In genomic region chr11:93997141-93997775, GRCm38 (mm10) we compare ENCODE assay signal across 8 mouse cellular contexts. TPM values are rescaled to one million over a fixed set of nuclear protein-coding genes. Genes with fewer than 3 reads are reported as not detected.
DNase-seq lines count a peak whose midpoint lies in the region; ATAC-seq lines count a peak whose summit lies in the region.

No protein-coding gene starts in this region.

- peaks cover 46% of the 10 kb centered on the region for H3K4me1 ChIP-seq in erythroblast, embryonic 14.5 days (ENCODE audit: control insufficient read depth)
- H3K4me1 ChIP-seq in limb, embryonic 12.5 days (replicated peaks): peaks cover 14% of the 10 kb centered on the region
- H3K4me1 ChIP-seq in midbrain, embryonic 11.5 days (ENCODE audit: control insufficient read depth, insufficient read depth, low read length): peaks cover 15% of the 10 kb centered on the region

- H3K9ac ChIP-seq in limb, embryonic 12.5 days (replicated peaks): peak overlapping the region; percentile 89
- H3K9ac ChIP-seq in midbrain, embryonic 11.5 days (ENCODE audit: low read length): peak overlapping the region; percentile 21; the same call in 1 of the 2 replicates

- no peak overlapping the region for H3K27ac ChIP-seq in limb, embryonic 12.5 days
- H3K27ac ChIP-seq in midbrain, embryonic 11.5 days (ENCODE audit: low read depth, low read length): no peak overlapping the region

- no peaks in the 10 kb centered on the region for H3K27me3 ChIP-seq in erythroblast, embryonic 14.5 days (ENCODE audit: control insufficient read depth)
- H3K27me3 ChIP-seq in limb, embryonic 12.5 days: no peaks in the 10 kb centered on the region
- H3K27me3 ChIP-seq in midbrain, embryonic 11.5 days (ENCODE audit: control insufficient read depth, insufficient read depth, low read length): no peaks in the 10 kb centered on the region

- H3K36me3 ChIP-seq in erythroblast, embryonic 14.5 days (ENCODE audit: control insufficient read depth): peaks cover 7% of the 10 kb centered on the region
- no peaks in the 10 kb centered on the region for H3K36me3 ChIP-seq in limb, embryonic 12.5 days
- H3K36me3 ChIP-seq in midbrain, embryonic 11.5 days (ENCODE audit: control insufficient read depth, insufficient read depth, low read length): no peaks in the 10 kb centered on the region

- H3K4me2 ChIP-seq in limb, embryonic 12.5 days: peak overlapping the region; percentile 87
- H3K4me2 ChIP-seq in midbrain, embryonic 11.5 days: peak overlapping the region; percentile 92

- H3K4me3 ChIP-seq in erythroblast, embryonic 14.5 days (replicated peaks): peak overlapping the region; percentile 90
- H3K4me3 ChIP-seq in limb, embryonic 12.5 days (replicated peaks): peak overlapping the region; percentile 88
- H3K4me3 ChIP-seq in midbrain, embryonic 11.5 days (ENCODE audit: low read depth, low read length): peak overlapping the region; percentile 91

- 35% methylated on average over 13 of the region's 13 CpGs for WGBS in limb, embryonic 12.5 days
- WGBS in midbrain, embryonic 11.5 days: 41% methylated on average over 13 of the region's 13 CpGs

- H3K9me3 ChIP-seq in erythroblast, embryonic 14.5 days (ENCODE audit: control insufficient read depth, low read length): no peaks in the 10 kb centered on the region
- H3K9me3 ChIP-seq in limb, embryonic 12.5 days: no peaks in the 10 kb centered on the region
- no peaks in the 10 kb centered on the region for H3K9me3 ChIP-seq in midbrain, embryonic 11.5 days (ENCODE audit: control insufficient read depth, low read length)

- ATAC-seq in erythroblast, adult 5-6 weeks (replicated peaks; ENCODE audit: low FRiP score, poor library complexity, severe bottlenecking): no peak
- peak; percentile 0 to 1; a peak in 1 of 4 replicates for ATAC-seq in hematopoietic stem cell, adult 5-6 weeks (replicated peaks in 1 of 2; ENCODE audit: insufficient read depth in 1 of 2, low FRiP score in 2 of 2, low TSS enrichment in 1 of 2, low read depth in 1 of 2, poor library complexity in 2 of 2, severe bottlenecking in 2 of 2)
- ATAC-seq in limb, embryonic 12.5 days (ENCODE audit: insufficient number of reproducible peaks, insufficient read depth, low FRiP score, low TSS enrichment, low read depth): no peak
- ATAC-seq in midbrain, embryonic 11.5 days (ENCODE audit: low FRiP score): no peak

- peak; percentile 77 for DNase-seq in R1 (ENCODE audit: low read depth, low spot score)
- peak; percentile 70 for DNase-seq in fat pad, adult 2 months (ENCODE audit: extremely low read depth, low read depth, low spot score)
- DNase-seq in midbrain, embryonic 11.5 days (ENCODE audit: low spot score, missing footprints): no peak
- peak; percentile 54 for DNase-seq in thymus, postnatal 14 days

RNA-seq across cellular contexts. Expression of gene Spag9, which starts 1.4 kb away (rescaled TPM):
- 0.17 and 0.21 TPM in 2 replicates for polyA plus RNA-seq in erythroblast, embryonic 14.5 days (2012)
- 9.2 and 18.3 TPM in 2 replicates for total RNA-seq in erythroblast, adult 5-6 weeks (2015; ENCODE audit: low replicate concordance)
- 24.3 and 25.9 TPM in 2 replicates for total RNA-seq in erythroblast, adult 5-6 weeks (2017; ENCODE audit: low replicate concordance)
- total RNA-seq in hematopoietic stem cell, adult 5-6 weeks (2017): 106 and 115 TPM in 2 replicates
- 45.2 and 53.8 TPM in 2 replicates for polyA plus RNA-seq in limb, embryonic 12.5 days (2016; fragmentation: Nextera tagmentation; extraction: Ambion mirVana)
- polyA plus RNA-seq in midbrain, embryonic 11.5 days (2014; fragmentation: Nextera tagmentation; extraction: Ambion mirVana): 107 and 118 TPM in 2 replicates

RNA-seq across cellular contexts. Expression of gene Nme1, which starts 28.9 kb away (rescaled TPM):
- 11.0 and 13.0 TPM in 2 replicates for polyA plus RNA-seq in erythroblast, embryonic 14.5 days (2012)
- total RNA-seq in erythroblast, adult 5-6 weeks (2015; ENCODE audit: low replicate concordance): 11.9 and 60.4 TPM in 2 replicates
- 16.6 and 19.9 TPM in 2 replicates for total RNA-seq in erythroblast, adult 5-6 weeks (2017; ENCODE audit: low replicate concordance)
- total RNA-seq in hematopoietic stem cell, adult 5-6 weeks (2017): 101 and 180 TPM in 2 replicates
- 180 and 182 TPM in 2 replicates for polyA plus RNA-seq in limb, embryonic 12.5 days (2016; fragmentation: Nextera tagmentation; extraction: Ambion mirVana)
- polyA plus RNA-seq in midbrain, embryonic 11.5 days (2014; fragmentation: Nextera tagmentation; extraction: Ambion mirVana): 200 and 215 TPM in 2 replicates

RNA-seq across cellular contexts. Expression of gene Gm20390, which starts 29.2 kb away (rescaled TPM):
- polyA plus RNA-seq in erythroblast, embryonic 14.5 days (2012): 9.9 and 13.0 TPM in 2 replicates
- 22.7 TPM in 1 of 2 replicates, not detected in the other for total RNA-seq in erythroblast, adult 5-6 weeks (2015; ENCODE audit: low replicate concordance)
- 0.68 and 3.9 TPM in 2 replicates for total RNA-seq in erythroblast, adult 5-6 weeks (2017; ENCODE audit: low replicate concordance)
- not detected in 2 replicates for total RNA-seq in hematopoietic stem cell, adult 5-6 weeks (2017)
- polyA plus RNA-seq in limb, embryonic 12.5 days (2016; fragmentation: Nextera tagmentation; extraction: Ambion mirVana): 446 and 466 TPM in 2 replicates
- 345 and 375 TPM in 2 replicates for polyA plus RNA-seq in midbrain, embryonic 11.5 days (2014; fragmentation: Nextera tagmentation; extraction: Ambion mirVana)

RNA-seq across cellular contexts. Expression of gene Nme2, which starts 41.2 kb away (rescaled TPM):
- polyA plus RNA-seq in erythroblast, embryonic 14.5 days (2012): 1.4 and 1.7 TPM in 2 replicates
- 53.4 and 89.2 TPM in 2 replicates for total RNA-seq in erythroblast, adult 5-6 weeks (2015; ENCODE audit: low replicate concordance)
- total RNA-seq in erythroblast, adult 5-6 weeks (2017; ENCODE audit: low replicate concordance): 11.8 and 32.5 TPM in 2 replicates
- 148 and 155 TPM in 2 replicates for total RNA-seq in hematopoietic stem cell, adult 5-6 weeks (2017)
- 197 and 217 TPM in 2 replicates for polyA plus RNA-seq in limb, embryonic 12.5 days (2016; fragmentation: Nextera tagmentation; extraction: Ambion mirVana)
- polyA plus RNA-seq in midbrain, embryonic 11.5 days (2014; fragmentation: Nextera tagmentation; extraction: Ambion mirVana): 142 and 144 TPM in 2 replicates

Comparison
In these comparisons a context has a peak if more than half of its experiments do, and no peak if none do; other contexts are left out.
1. ATAC-seq: peak in hematopoietic stem cell, adult 5-6 weeks (2 of 2); none in erythroblast, adult 5-6 weeks (single experiment), limb, embryonic 12.5 days (single experiment) and midbrain, embryonic 11.5 days (single experiment).
2. RNA of gene Spag9, which starts 1.4 kb away (polyA plus RNA-seq): 107 to 118 TPM in midbrain, embryonic 11.5 days and 45.2 to 53.8 TPM in limb, embryonic 12.5 days; 0.17 to 0.21 TPM in erythroblast, embryonic 14.5 days; every median in the first group is over 10 times any median in the second.
3. RNA of gene Nme1, which starts 28.9 kb away (polyA plus RNA-seq): 200 to 215 TPM in midbrain, embryonic 11.5 days and 180 to 182 TPM in limb, embryonic 12.5 days; 11.0 to 13.0 TPM in erythroblast, embryonic 14.5 days; every median in the first group is over 10 times any median in the second.
4. RNA of gene Gm20390, which starts 29.2 kb away (polyA plus RNA-seq): 446 to 466 TPM in limb, embryonic 12.5 days and 345 to 375 TPM in midbrain, embryonic 11.5 days; 9.9 to 13.0 TPM in erythroblast, embryonic 14.5 days; every median in the first group is over 10 times any median in the second.
5. Peak in every context shown above with its lines, with median percentiles within 50 percentile points of each other: H3K4me3 ChIP-seq.